Mouse (Mus musculus) neural tube, embryonic 15.5 days (tissue): ENCODE measurements at regions not wholly inside any gene's neighbourhood (a gene's known extent, or its start where the extent isn't known, plus 50 kb on each side); places are given as distances from the start of the nearest gene placed in this dataset.

Experiments used
- ATAC-seq: fragments of 200-750 bp; cut with Nextera tagmentation; 2 replicates; pipeline ENCODE4 v1.8.0; 2017; ENCODE audit warnings: mild to moderate bottlenecking, moderate TSS enrichment, moderate library complexity; ENCODE audit not compliant: low FRiP score
- H3K27ac ChIP-seq: fragments of 300-500 bp; sonication (generic); replicated peaks from 2 replicates; pipeline ENCODE4 v1.5.1; 2015; ENCODE audit warnings: mild to moderate bottlenecking, inconsistent platforms
- H3K27me3 ChIP-seq: fragments of 300-500 bp; sonication (generic); replicated peaks from 2 replicates; pipeline ENCODE4 v1.6.1; 2015; ENCODE audit warnings: inconsistent platforms
- H3K36me3 ChIP-seq: fragments of 300-500 bp; sonication (generic); 2 replicates; pipeline ENCODE4 v1.6.1; 2015; ENCODE audit warnings: inconsistent platforms
- H3K4me1 ChIP-seq: fragments of 300-500 bp; sonication (generic); 2 replicates; pipeline ENCODE4 v1.6.1; 2015; ENCODE audit warnings: inconsistent platforms
- H3K4me2 ChIP-seq: fragments of 300-500 bp; sonication (generic); 2 replicates; pipeline ENCODE4 v1.6.1; 2015; ENCODE audit warnings: inconsistent platforms, mild to moderate bottlenecking, moderate library complexity
- H3K4me3 ChIP-seq: fragments of 300-500 bp; sonication (generic); replicated peaks from 2 replicates; pipeline ENCODE4 v1.5.1; 2015; ENCODE audit warnings: mild to moderate bottlenecking, inconsistent platforms
- H3K9ac ChIP-seq: fragments of 300-500 bp; sonication (generic); replicated peaks from 2 replicates; pipeline ENCODE4 v1.6.1; 2015; ENCODE audit warnings: mild to moderate bottlenecking, inconsistent platforms
- H3K9me3 ChIP-seq: fragments of 300-500 bp; sonication (generic); replicated peaks from 2 replicates; pipeline ENCODE4 v1.6.1; 2016; ENCODE audit warnings: inconsistent platforms
- WGBS: fragments of 180-500 bp; shearing (Covaris S2); methylation state at CpG from one replicate; pipeline ENCODE4 v1.1.7; 2015; ENCODE audit warnings: mixed read lengths; 5-methylcytosine and 5-hydroxymethylcytosine counted together

- Histone ChIP-seq H3K27ac (no peak overlapping the region), H3K4me1 (no peaks in the 10 kb centered on the region), H3K4me3 (no peak overlapping the region), H3K27me3 (no peaks in the 10 kb centered on the region), H3K36me3 (no peaks in the 10 kb centered on the region), H3K9me3 (no peaks in the 10 kb centered on the region), H3K9ac (no peak overlapping the region), H3K4me2 (no peak overlapping the region)
- WGBS, result 58% methylated on average over 6 of the region's 6 CpGs
- no peak for ATAC-seq
Measured at GRCm38 (mm10) chr13:115911524-115912459, 397.7 kb downstream of the Isl1 start.

- no peak overlapping the region for H3K4me2 ChIP-seq
- no peak overlapping the region for H3K9ac ChIP-seq
- no peak overlapping the region for H3K4me3 ChIP-seq
- no peak for ATAC-seq
- no peaks in the 10 kb centered on the region for H3K4me1 ChIP-seq
- no peaks in the 10 kb centered on the region for H3K27me3 ChIP-seq
- H3K9me3 ChIP-seq, result no peaks in the 10 kb centered on the region
- WGBS, result 35% methylated on average over 8 of the region's 8 CpGs
- H3K36me3 ChIP-seq, result no peaks in the 10 kb centered on the region
- no peak overlapping the region for H3K27ac ChIP-seq
Measured at GRCm38 (mm10) chr13:115910866-115911449, 398.5 kb downstream of the Isl1 start.

- Histone ChIP-seq H3K4me2 (no peak overlapping the region), H3K27ac (no peak overlapping the region), H3K4me1 (no peaks in the 10 kb centered on the region), H3K4me3 (no peak overlapping the region), H3K9me3 (no peaks in the 10 kb centered on the region), H3K27me3 (no peaks in the 10 kb centered on the region), H3K36me3 (no peaks in the 10 kb centered on the region), H3K9ac (no peak overlapping the region)
- 86% methylated on average over 1 of the region's 1 CpGs for WGBS
- ATAC-seq, result no peak
Measured at GRCm38 (mm10) chr13:115880616-115881015, 428.9 kb downstream of the Isl1 start.

DNA sequence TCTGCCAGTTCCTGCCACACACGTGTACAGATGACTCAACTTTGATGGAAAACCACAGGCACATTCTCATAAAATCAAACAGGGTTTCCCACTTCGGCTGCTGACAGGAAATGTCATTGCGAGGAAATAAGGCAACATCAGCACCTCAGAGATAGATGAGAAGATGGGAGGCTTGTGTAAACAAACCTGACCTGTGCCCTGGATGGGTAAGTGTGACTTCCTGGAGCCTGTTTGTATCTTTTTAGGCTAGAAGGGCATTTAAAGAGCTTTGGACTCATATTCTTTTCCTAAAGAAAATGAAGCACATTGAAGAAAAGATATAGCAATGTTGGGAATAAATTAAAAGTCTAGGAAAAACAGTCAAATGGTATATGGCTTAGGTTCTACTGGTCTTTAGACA is 449.0 kb downstream of the Isl1 start:
- Histone ChIP-seq H3K36me3 (no peaks in the 10 kb centered on the region), H3K9ac (no peak overlapping the region), H3K9me3 (no peaks in the 10 kb centered on the region), H3K27me3 (no peaks in the 10 kb centered on the region), H3K4me3 (no peak overlapping the region), H3K27ac (no peak overlapping the region), H3K4me2 (no peak overlapping the region), H3K4me1 (no peaks in the 10 kb centered on the region)
- 64% methylated on average over 3 of the region's 3 CpGs for WGBS
- ATAC-seq, result no peak

DNA sequence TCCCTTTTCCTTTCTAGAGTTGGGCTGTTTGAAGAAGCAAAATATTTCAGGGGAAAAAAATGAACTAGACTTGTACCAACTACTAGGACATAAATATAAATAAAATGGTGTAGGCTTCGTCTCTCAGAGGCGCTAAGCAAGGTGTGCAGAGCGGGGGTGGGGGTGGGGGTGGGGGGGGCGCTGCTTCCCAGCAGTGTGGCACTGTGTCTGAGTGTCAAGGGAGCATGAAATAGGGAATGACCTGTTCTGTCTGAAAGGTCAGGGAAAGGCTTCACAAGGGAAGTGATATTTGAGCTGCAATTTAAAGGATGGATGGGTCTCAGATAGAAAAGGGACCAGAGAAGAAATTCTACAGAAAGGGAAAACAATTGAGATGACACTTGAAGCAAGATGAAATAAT is 452.9 kb downstream of the Isl1 start:
- Histone ChIP-seq H3K4me1 (no peaks in the 10 kb centered on the region), H3K9ac (no peak overlapping the region), H3K4me3 (no peak overlapping the region), H3K36me3 (no peaks in the 10 kb centered on the region), H3K27me3 (no peaks in the 10 kb centered on the region), H3K27ac (no peak overlapping the region), H3K4me2 (no peak overlapping the region), H3K9me3 (no peaks in the 10 kb centered on the region)
- 77% methylated on average over 4 of the region's 4 CpGs for WGBS
- ATAC-seq, result no peak

GRCm38 (mm10) chr13:115852689-115853356 is 456.7 kb downstream of the Isl1 start:
- no peak overlapping the region for H3K4me2 ChIP-seq
- H3K9ac ChIP-seq, result no peak overlapping the region
- ATAC-seq, result no peak
- H3K4me3 ChIP-seq, result no peak overlapping the region
- no peaks in the 10 kb centered on the region for H3K9me3 ChIP-seq
- no peaks in the 10 kb centered on the region for H3K27me3 ChIP-seq
- no peak overlapping the region for H3K27ac ChIP-seq
- no peaks in the 10 kb centered on the region for H3K36me3 ChIP-seq
- H3K4me1 ChIP-seq, result no peaks in the 10 kb centered on the region
- WGBS, result 46% methylated on average over 3 of the region's 3 CpGs

DNA sequence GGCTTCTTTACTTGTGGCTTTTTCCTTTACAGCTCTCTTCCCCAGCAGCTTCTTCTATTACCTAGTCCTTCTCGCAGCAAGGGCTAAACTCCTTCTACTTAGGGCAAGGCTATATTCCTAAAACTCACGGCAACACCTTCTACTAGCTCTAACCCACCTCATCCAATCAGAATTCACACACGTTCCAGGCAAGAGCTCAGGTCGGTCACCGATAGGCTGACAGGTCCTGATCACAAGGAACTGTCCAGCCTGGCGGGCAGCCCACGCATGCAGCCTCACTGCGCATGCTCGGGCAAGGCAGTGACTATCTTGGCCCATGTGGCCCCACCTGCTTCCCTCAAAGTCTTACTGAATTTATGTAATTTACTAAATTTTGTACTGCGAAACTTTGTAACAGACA is 466.4 kb downstream of the Isl1 start:
- Histone ChIP-seq H3K4me1 (no peaks in the 10 kb centered on the region), H3K36me3 (no peaks in the 10 kb centered on the region), H3K9ac (no peak overlapping the region), H3K4me3 (no peak overlapping the region), H3K27me3 (no peaks in the 10 kb centered on the region), H3K9me3 (no peaks in the 10 kb centered on the region), H3K4me2 (no peak overlapping the region), H3K27ac (no peak overlapping the region)
- ATAC-seq, result no peak
- 74% methylated on average over 10 of the region's 10 CpGs for WGBS

GRCm38 (mm10) chr13:115836203-115836768 is 473.2 kb downstream of the Isl1 start:
- H3K27ac ChIP-seq, result no peak overlapping the region
- H3K36me3 ChIP-seq, result no peaks in the 10 kb centered on the region
- no peaks in the 10 kb centered on the region for H3K27me3 ChIP-seq
- no peak overlapping the region for H3K4me3 ChIP-seq
- H3K4me1 ChIP-seq, result no peaks in the 10 kb centered on the region
- no peak overlapping the region for H3K4me2 ChIP-seq
- no peak for ATAC-seq
- H3K9me3 ChIP-seq, result no peaks in the 10 kb centered on the region
- 73% methylated on average over 6 of the region's 6 CpGs for WGBS
- H3K9ac ChIP-seq, result no peak overlapping the region

DNA sequence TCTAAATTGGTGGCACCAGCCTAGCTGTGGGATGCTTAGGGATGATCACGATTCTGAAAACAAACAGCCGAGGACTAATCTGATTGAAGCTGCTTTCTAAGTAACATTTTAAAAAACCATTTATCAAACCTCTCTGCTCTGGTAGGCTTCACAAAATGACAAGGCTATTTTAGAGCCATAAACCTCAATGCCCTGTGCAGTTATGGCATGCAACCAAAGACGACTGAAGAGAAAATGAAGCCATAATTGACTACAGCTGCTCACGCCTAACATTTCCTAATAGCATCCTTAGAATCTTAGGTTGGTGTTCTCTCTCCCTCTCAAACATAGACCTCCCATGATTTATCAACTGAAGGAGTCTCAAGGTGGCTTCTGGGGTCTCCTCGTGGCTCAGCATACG is 484.3 kb downstream of the Isl1 start:
- no peak for ATAC-seq
- Histone ChIP-seq H3K36me3 (no peaks in the 10 kb centered on the region), H3K4me1 (no peaks in the 10 kb centered on the region), H3K9me3 (no peaks in the 10 kb centered on the region), H3K4me2 (no peak overlapping the region), H3K9ac (no peak overlapping the region), H3K27me3 (no peaks in the 10 kb centered on the region), H3K4me3 (no peak overlapping the region), H3K27ac (no peak overlapping the region)
- 64% methylated on average over 6 of the region's 6 CpGs for WGBS

- Histone ChIP-seq H3K4me1 (no peaks in the 10 kb centered on the region), H3K4me2 (no peak overlapping the region), H3K36me3 (no peaks in the 10 kb centered on the region), H3K27me3 (no peaks in the 10 kb centered on the region), H3K9ac (no peak overlapping the region), H3K27ac (no peak overlapping the region), H3K4me3 (no peak overlapping the region), H3K9me3 (no peaks in the 10 kb centered on the region)
- 77% methylated on average over 1 of the region's 1 CpGs for whole genome bisulfite sequencing
- ATAC-seq, result no peak
Measured at GRCm38 (mm10) chr13:115822527-115822926, 487.0 kb downstream of the Isl1 start.

GRCm38 (mm10) chr13:115814211-115814610 is 495.3 kb downstream of the Isl1 start:
- Histone ChIP-seq H3K9me3 (no peaks in the 10 kb centered on the region), H3K27me3 (no peaks in the 10 kb centered on the region), H3K36me3 (no peaks in the 10 kb centered on the region), H3K9ac (no peak overlapping the region), H3K4me3 (no peak overlapping the region), H3K27ac (no peak overlapping the region), H3K4me2 (no peak overlapping the region), H3K4me1 (no peaks in the 10 kb centered on the region)
- 89% methylated on average over 2 of the region's 2 CpGs for WGBS
- ATAC-seq, result no peak
